Mouse (Mus musculus): ENCODE results near the gene Capn2. TPM values are rescaled to one million over a fixed set of nuclear protein-coding genes. Genes with fewer than 3 reads are reported as not detected.

The Capn2 gene
- polyA plus RNA-seq, 1 experiment from 2014 or later, result 95.1 TPM

- 78% methylated on average over 10 of the region's 10 CpGs for WGBS
- no peak for ATAC-seq
- H3K4me2 ChIP-seq (replicated peaks), result no peak overlapping the region
- H3K36me3 ChIP-seq, result peaks cover 21% of the 10 kb centered on the region
- H3K27me3 ChIP-seq (replicated peaks), result no peaks in the 10 kb centered on the region
- H3K4me3 ChIP-seq (replicated peaks), result no peak overlapping the region
- H3K9me3 ChIP-seq, result no peaks in the 10 kb centered on the region
- no peak overlapping the region for H3K9ac ChIP-seq
- peaks cover 35% of the 10 kb centered on the region for H3K4me1 ChIP-seq (replicated peaks)
- peak overlapping the region; percentile 44; the same call in 1 of the 2 replicates for H3K27ac ChIP-seq
Observed at GRCm38 (mm10) chr1:182509110-182509797, 8.2 kb downstream of the Capn2 start.

- Histone ChIP-seq H3K27me3 (replicated peaks) (no peaks in the 10 kb centered on the region), H3K9me3 (no peaks in the 10 kb centered on the region), H3K9ac (peak overlapping the region; percentile 2), H3K4me2 (replicated peaks) (peak overlapping the region; percentile 18; the same call in 1 of the 2 replicates), H3K36me3 (peaks cover 16% of the 10 kb centered on the region), H3K4me3 (replicated peaks) (no peak overlapping the region), H3K4me1 (replicated peaks) (peaks cover 50% of the 10 kb centered on the region), H3K27ac (peak overlapping the region; percentile 84)
- WGBS, result 34% methylated on average over 7 of the region's 7 CpGs
- ATAC-seq, result peak; percentile 88
Observed at GRCm38 (mm10) chr1:182506229-182506986, 11.0 kb downstream of the Capn2 start.

GRCm38 (mm10) chr1:182505291-182505690, 12.1 kb downstream of the Capn2 start:
- ATAC-seq, result no peak
- Histone ChIP-seq H3K27me3 (replicated peaks) (no peaks in the 10 kb centered on the region), H3K36me3 (peaks cover 13% of the 10 kb centered on the region), H3K4me3 (replicated peaks) (no peak overlapping the region), H3K9ac (no peak overlapping the region), H3K4me1 (replicated peaks) (peaks cover 55% of the 10 kb centered on the region), H3K27ac (no peak overlapping the region), H3K4me2 (replicated peaks) (no peak overlapping the region), H3K9me3 (no peaks in the 10 kb centered on the region)
- 89% methylated on average over 3 of the region's 3 CpGs for WGBS

GRCm38 (mm10) chr1:182504223-182504622, 13.2 kb downstream of the Capn2 start:
- WGBS, result 19% methylated on average over 4 of the region's 4 CpGs
- peaks cover 5% of the 10 kb centered on the region; the same call in 1 of the 2 replicates for H3K36me3 ChIP-seq
- H3K27ac ChIP-seq, result peak overlapping the region; percentile 48
- no peak overlapping the region for H3K4me3 ChIP-seq (replicated peaks)
- H3K9ac ChIP-seq, result no peak overlapping the region
- no peaks in the 10 kb centered on the region for H3K9me3 ChIP-seq
- H3K27me3 ChIP-seq (replicated peaks), result no peaks in the 10 kb centered on the region
- H3K4me2 ChIP-seq (replicated peaks), result 0 out of 2 replicates have a peak overlapping the region, but pooled peaks have one; percentile 33
- peaks cover 62% of the 10 kb centered on the region for H3K4me1 ChIP-seq (replicated peaks)
- peak; percentile 34; the same call in 1 of the 2 replicates for ATAC-seq

- Histone ChIP-seq H3K36me3 (no peaks in the 10 kb centered on the region), H3K4me3 (replicated peaks) (no peak overlapping the region), H3K27me3 (replicated peaks) (no peaks in the 10 kb centered on the region), H3K27ac (0 out of 2 replicates have a peak overlapping the region, but pooled peaks have one; percentile 48), H3K4me2 (replicated peaks) (no peak overlapping the region), H3K9ac (no peak overlapping the region), H3K9me3 (no peaks in the 10 kb centered on the region), H3K4me1 (replicated peaks) (peaks cover 59% of the 10 kb centered on the region)
- WGBS, result 79% methylated on average over 13 of the region's 13 CpGs
- no peak for ATAC-seq
Observed at GRCm38 (mm10) chr1:182503206-182503900, 14.1 kb downstream of the Capn2 start.

- H3K4me1 ChIP-seq (replicated peaks), result peaks cover 62% of the 10 kb centered on the region
- H3K36me3 ChIP-seq, result no peaks in the 10 kb centered on the region
- no peak overlapping the region for H3K9ac ChIP-seq
- H3K27me3 ChIP-seq (replicated peaks), result no peaks in the 10 kb centered on the region
- no peaks in the 10 kb centered on the region for H3K9me3 ChIP-seq
- no peak overlapping the region for H3K27ac ChIP-seq
- H3K4me3 ChIP-seq (replicated peaks), result no peak overlapping the region
- H3K4me2 ChIP-seq (replicated peaks), result no peak overlapping the region
- ATAC-seq, result no peak
- WGBS, result 88% methylated on average over 7 of the region's 7 CpGs
Observed at GRCm38 (mm10) chr1:182502491-182503050, 14.8 kb downstream of the Capn2 start.

- H3K27me3 ChIP-seq (replicated peaks), result no peaks in the 10 kb centered on the region
- no peaks in the 10 kb centered on the region for H3K9me3 ChIP-seq
- H3K4me1 ChIP-seq (replicated peaks), result peaks cover 68% of the 10 kb centered on the region
- no peak overlapping the region for H3K4me2 ChIP-seq (replicated peaks)
- no peak overlapping the region for H3K4me3 ChIP-seq (replicated peaks)
- H3K27ac ChIP-seq, result no peak overlapping the region
- ATAC-seq, result no peak
- H3K36me3 ChIP-seq, result no peaks in the 10 kb centered on the region
- no peak overlapping the region for H3K9ac ChIP-seq
- 88% methylated on average over 7 of the region's 7 CpGs for WGBS
Observed at GRCm38 (mm10) chr1:182501815-182502405, 15.5 kb downstream of the Capn2 start.

GRCm38 (mm10) chr1:182500843-182501242, 16.6 kb downstream of the Capn2 start:
- no peak for ATAC-seq
- H3K36me3 ChIP-seq, result no peaks in the 10 kb centered on the region
- H3K9me3 ChIP-seq, result no peaks in the 10 kb centered on the region
- H3K27me3 ChIP-seq (replicated peaks), result no peaks in the 10 kb centered on the region
- H3K9ac ChIP-seq, result no peak overlapping the region
- H3K27ac ChIP-seq, result 0 out of 2 replicates have a peak overlapping the region, but pooled peaks have one; percentile 61
- WGBS, result 85% methylated on average over 4 of the region's 4 CpGs
- H3K4me1 ChIP-seq (replicated peaks), result peaks cover 67% of the 10 kb centered on the region
- H3K4me3 ChIP-seq (replicated peaks), result no peak overlapping the region
- H3K4me2 ChIP-seq (replicated peaks), result no peak overlapping the region

- Histone ChIP-seq H3K9me3 (no peaks in the 10 kb centered on the region), H3K9ac (no peak overlapping the region), H3K4me2 (replicated peaks) (no peak overlapping the region), H3K27ac (peak overlapping the region; percentile 61), H3K4me1 (replicated peaks) (peaks cover 62% of the 10 kb centered on the region), H3K4me3 (replicated peaks) (no peak overlapping the region), H3K36me3 (no peaks in the 10 kb centered on the region), H3K27me3 (replicated peaks) (no peaks in the 10 kb centered on the region)
- no peak for ATAC-seq
- 74% methylated on average over 4 of the region's 4 CpGs for WGBS
Observed at GRCm38 (mm10) chr1:182500224-182500623, 17.2 kb downstream of the Capn2 start.

GRCm38 (mm10) chr1:182499443-182500089, 17.8 kb downstream of the Capn2 start:
- H3K9ac ChIP-seq, result no peak overlapping the region
- 47% methylated on average over 9 of the region's 9 CpGs for WGBS
- H3K27me3 ChIP-seq (replicated peaks), result no peaks in the 10 kb centered on the region
- peaks cover 62% of the 10 kb centered on the region for H3K4me1 ChIP-seq (replicated peaks)
- H3K27ac ChIP-seq, result peak overlapping the region; percentile 61
- H3K9me3 ChIP-seq, result no peaks in the 10 kb centered on the region
- H3K4me3 ChIP-seq (replicated peaks), result no peak overlapping the region
- no peaks in the 10 kb centered on the region for H3K36me3 ChIP-seq
- H3K4me2 ChIP-seq (replicated peaks), result no peak overlapping the region
- peak; percentile 19 for ATAC-seq

GRCm38 (mm10) chr1:182497736-182498135, 19.7 kb downstream of the Capn2 start:
- H3K4me2 ChIP-seq (replicated peaks), result no peak overlapping the region
- no peak overlapping the region for H3K4me3 ChIP-seq (replicated peaks)
- no peaks in the 10 kb centered on the region for H3K9me3 ChIP-seq
- no peak for ATAC-seq
- 38% methylated on average over 4 of the region's 4 CpGs for WGBS
- H3K9ac ChIP-seq, result no peak overlapping the region
- H3K36me3 ChIP-seq, result no peaks in the 10 kb centered on the region
- H3K27me3 ChIP-seq (replicated peaks), result no peaks in the 10 kb centered on the region
- peaks cover 47% of the 10 kb centered on the region for H3K4me1 ChIP-seq (replicated peaks)
- no peak overlapping the region; the same call in 1 of the 2 replicates for H3K27ac ChIP-seq
